Mouse (Mus musculus) ES-E14 (cell line): ENCODE measurements around the gene Trp53bp1.

ENCODE experiments used
- CHD2 ChIP-seq: IDR thresholded peaks from 2 replicates; pipeline ENCODE4 v1.6.1; 2014; ENCODE audit warnings: mild to moderate bottlenecking, low read depth, low read length, inconsistent platforms
- HCFC1 ChIP-seq: IDR thresholded peaks from 2 replicates; pipeline ENCODE4 v1.6.1; 2012; ENCODE audit warnings: low read length, inconsistent platforms, borderline replicate concordance; ENCODE audit not compliant: insufficient read depth
- MAFK ChIP-seq: IDR thresholded peaks from 2 replicates; pipeline ENCODE4 v1.6.1; 2014; ENCODE audit warnings: mild to moderate bottlenecking, low read depth, low read length, inconsistent platforms; ENCODE audit not compliant: insufficient read depth
- ZC3H11A ChIP-seq: IDR thresholded peaks from 2 replicates; pipeline ENCODE4 v1.6.1; 2012; ENCODE audit warnings: low read depth, mild to moderate bottlenecking, inconsistent platforms, low read length, borderline replicate concordance
- ZNF384 ChIP-seq: IDR thresholded peaks from 2 replicates; pipeline ENCODE4 v1.6.1; 2012; ENCODE audit warnings: low read depth, low read length, inconsistent platforms

DNA sequence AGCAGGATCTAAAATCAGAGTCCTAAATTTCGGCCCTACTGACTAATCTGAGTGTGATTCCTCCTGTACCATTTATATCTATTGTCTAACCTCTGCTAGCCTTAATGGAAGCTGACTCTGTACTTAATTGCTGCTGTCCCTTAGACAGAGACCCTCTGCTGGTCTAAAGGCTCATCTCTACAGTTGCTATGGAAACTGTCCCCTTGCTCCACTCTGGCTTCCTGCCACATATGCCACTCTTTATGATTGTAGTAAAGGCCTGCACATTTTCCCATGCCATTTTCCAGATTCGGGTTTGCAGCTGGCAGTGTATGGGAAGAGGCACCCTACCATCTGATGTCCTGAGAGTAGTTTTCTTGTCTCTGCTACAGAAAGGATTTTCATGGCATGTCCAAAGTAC, 16.6 kb upstream of the Trp53bp1 start:
- TF ChIP-seq ZC3H11A = no peak
- no peak for TF ChIP-seq CHD2
- no peak for TF ChIP-seq HCFC1
- TF ChIP-seq ZNF384 = no peak
- no peak for TF ChIP-seq MAFK
